Mouse (Mus musculus) heart, postnatal 0 days (tissue): ENCODE results near the gene Nme2.

Experiments
- CTCF ChIP-seq: IDR thresholded peaks from 2 replicates; pipeline ENCODE4 v1.5.1; 2016; ENCODE audit warnings: antibody characterized with exemption, control low read depth, low read depth
- EP300 ChIP-seq: IDR thresholded peaks from 2 replicates; pipeline ENCODE4 v1.6.1; 2016; ENCODE audit warnings: antibody characterized with exemption, low read depth

DNA sequence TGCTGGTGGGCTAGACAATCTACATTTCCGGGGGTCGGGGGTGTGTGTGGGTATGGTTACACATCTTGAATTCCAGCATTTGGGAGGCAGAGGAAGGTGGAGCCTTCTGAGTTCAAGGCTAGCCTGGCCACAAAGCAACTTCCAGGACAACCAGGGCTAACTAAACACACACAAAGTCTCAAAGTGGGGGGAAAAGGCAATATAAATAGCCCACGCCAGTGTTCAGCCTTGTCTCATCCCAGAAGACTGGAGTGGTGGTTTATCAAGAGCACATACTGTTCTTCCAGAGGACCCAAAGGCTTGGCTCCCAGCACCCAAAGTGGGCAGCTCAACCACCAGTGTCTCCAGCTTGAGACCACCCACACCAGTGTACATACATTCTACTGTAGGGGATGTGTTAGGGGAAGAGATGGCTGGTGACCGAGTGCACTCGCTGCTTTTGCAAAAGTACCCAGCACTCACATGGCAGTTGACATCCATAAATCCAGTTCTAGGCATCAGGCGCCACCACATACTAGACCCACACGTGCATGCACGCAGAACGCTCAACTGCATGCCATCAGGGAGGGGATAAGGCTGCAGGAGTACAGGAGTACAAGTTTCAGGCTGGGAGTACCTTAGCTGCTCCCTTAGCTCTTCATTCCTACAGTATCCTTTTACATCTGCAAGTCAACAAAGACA lies 7.0 kb downstream of the Nme2 start:
- TF ChIP-seq CTCF = no peak
- no peak for TF ChIP-seq EP300
